Mouse (Mus musculus) intestine, postnatal 0 days (tissue): ENCODE data around the gene Rtp2. TPM values are rescaled to one million over a fixed set of nuclear protein-coding genes. Genes with fewer than 3 reads are reported as not detected.

Experiments used
- ATAC-seq: fragments of 200-750 bp; cut with Nextera tagmentation; 2 replicates; pipeline ENCODE4 v1.8.0; 2017; ENCODE audit warnings: mild to moderate bottlenecking, moderate TSS enrichment, moderate library complexity
- H3K27ac ChIP-seq: fragments of 300-500 bp; sonication (generic); 2 replicates; pipeline ENCODE4 v1.5.1; 2014; ENCODE audit warnings: mild to moderate bottlenecking, low read depth, low read length, moderate library complexity
- H3K27me3 ChIP-seq: fragments of 300-500 bp; sonication (generic); replicated peaks from 2 replicates; pipeline ENCODE4 v1.6.1; 2014; ENCODE audit warnings: low read length, mixed read lengths; ENCODE audit not compliant: control insufficient read depth, insufficient read depth
- H3K36me3 ChIP-seq: fragments of 300-500 bp; sonication (generic); 2 replicates; pipeline ENCODE4 v1.6.1; 2014; ENCODE audit warnings: mild to moderate bottlenecking, moderate library complexity; ENCODE audit not compliant: control insufficient read depth, insufficient read depth
- H3K4me1 ChIP-seq: fragments of 300-500 bp; sonication (generic); replicated peaks from 2 replicates; pipeline ENCODE4 v1.6.1; 2014; ENCODE audit warnings: antibody characterized with exemption, low read length, mixed read lengths; ENCODE audit not compliant: control insufficient read depth, insufficient read depth
- H3K4me2 ChIP-seq: fragments of 300-500 bp; sonication (generic); replicated peaks from 2 replicates; pipeline ENCODE4 v1.6.1; 2014; ENCODE audit warnings: low read depth, mild to moderate bottlenecking, moderate library complexity
- H3K4me3 ChIP-seq: fragments of 300-500 bp; sonication (generic); 2 replicates; pipeline ENCODE4 v1.5.1; 2014; ENCODE audit warnings: low read depth, low read length
- H3K9ac ChIP-seq: fragments of 300-500 bp; sonication (generic); 2 replicates; pipeline ENCODE4 v1.6.1; 2014; ENCODE audit warnings: mild to moderate bottlenecking, low read depth, low read length
- H3K9me3 ChIP-seq: fragments of 300-500 bp; sonication (generic); 2 replicates; pipeline ENCODE4 v1.6.1; 2016; ENCODE audit warnings: mixed run types; ENCODE audit not compliant: control insufficient read depth
- CTCF ChIP-seq: sonication (generic); IDR thresholded peaks from 2 replicates; pipeline ENCODE4 v1.5.1; 2016; ENCODE audit warnings: low read depth, mild to moderate bottlenecking, control low read depth, antibody characterized with exemption, moderate library complexity
- WGBS: fragments of 180-500 bp; shearing (Covaris S2); extraction: QIAGEN DNeasy Blood & Tissue Kit; methylation state at CpG from one replicate; pipeline ENCODE4 v1.1.7; 2014; 5-methylcytosine and 5-hydroxymethylcytosine counted together
- polyA plus RNA-seq: library from polyadenylated mRNA; unstranded; fragments of >200 nt; fragmentation: Nextera tagmentation; extraction: Ambion mirVana; gene quantifications from 2 replicates; pipeline ENCODE4 v1.2.1, GENCODE M21; 2015

Gene Rtp2
- polyA plus RNA-seq, 1 experiment from 2014 or later = not detected

GRCm38 (mm10) chr16:23953959-23954260, 21.7 kb upstream of the Rtp2 start:
- no peak for TF ChIP-seq CTCF
- ATAC-seq = no peak
- Histone ChIP-seq H3K9me3 (no peaks in the 10 kb centered on the region), H3K4me2 (no peak overlapping the region), H3K4me1 (no peaks in the 10 kb centered on the region), H3K27ac (no peak overlapping the region), H3K9ac (no peak overlapping the region), H3K27me3 (no peaks in the 10 kb centered on the region), H3K36me3 (no peaks in the 10 kb centered on the region), H3K4me3 (no peak overlapping the region)
- WGBS = 11% methylated on average over 1 of the region's 1 CpGs

- no peak overlapping the region for H3K4me2 ChIP-seq
- H3K9ac ChIP-seq = no peak overlapping the region
- 51% methylated on average over 11 of the region's 11 CpGs for WGBS
- no peak overlapping the region for H3K4me3 ChIP-seq
- peak; percentile 85 for TF ChIP-seq CTCF
- no peaks in the 10 kb centered on the region for H3K9me3 ChIP-seq
- H3K27me3 ChIP-seq = no peaks in the 10 kb centered on the region
- H3K36me3 ChIP-seq = no peaks in the 10 kb centered on the region
- no peak for ATAC-seq
- no peak overlapping the region for H3K27ac ChIP-seq
- H3K4me1 ChIP-seq = no peaks in the 10 kb centered on the region
Observed at GRCm38 (mm10) chr16:23953189-23953958, 21.2 kb upstream of the Rtp2 start.

GRCm38 (mm10) chr16:23952101-23952727, 20.0 kb upstream of the Rtp2 start:
- Histone ChIP-seq H3K9ac (no peak overlapping the region), H3K27me3 (no peaks in the 10 kb centered on the region), H3K4me3 (no peak overlapping the region), H3K4me2 (no peak overlapping the region), H3K4me1 (no peaks in the 10 kb centered on the region), H3K9me3 (no peaks in the 10 kb centered on the region), H3K36me3 (no peaks in the 10 kb centered on the region), H3K27ac (no peak overlapping the region)
- ATAC-seq = no peak
- no peak for TF ChIP-seq CTCF
- WGBS = 69% methylated on average over 4 of the region's 4 CpGs

DNA sequence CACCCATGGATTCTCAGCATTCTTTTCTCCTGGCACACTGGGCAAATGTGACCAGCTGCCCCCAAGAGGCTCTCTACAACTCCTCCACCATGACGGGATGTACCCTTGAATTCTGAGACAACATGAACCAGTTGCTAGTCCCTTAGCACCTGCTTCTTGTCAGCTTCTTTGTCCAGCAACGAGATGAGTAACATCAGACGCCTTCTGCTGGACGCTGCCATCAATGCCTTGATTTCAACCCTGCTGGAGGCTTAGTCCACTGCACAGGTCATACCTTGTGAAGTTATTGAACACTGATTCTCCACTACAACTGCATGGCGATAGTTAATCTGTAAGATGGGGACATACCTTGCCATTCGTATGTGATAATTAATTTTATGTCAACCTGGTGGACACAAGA, 15.5 kb upstream of the Rtp2 start:
- WGBS = 90% methylated on average over 6 of the region's 6 CpGs
- Histone ChIP-seq H3K9ac (no peak overlapping the region), H3K4me3 (no peak overlapping the region), H3K36me3 (no peaks in the 10 kb centered on the region), H3K27ac (no peak overlapping the region), H3K4me2 (no peak overlapping the region), H3K9me3 (no peaks in the 10 kb centered on the region), H3K4me1 (no peaks in the 10 kb centered on the region), H3K27me3 (no peaks in the 10 kb centered on the region)
- no peak for ATAC-seq
- TF ChIP-seq CTCF = no peak

GRCm38 (mm10) chr16:23944801-23945200, 12.6 kb upstream of the Rtp2 start:
- ATAC-seq = no peak
- TF ChIP-seq CTCF = no peak
- no peaks in the 10 kb centered on the region for H3K4me1 ChIP-seq
- 34% methylated on average over 3 of the region's 3 CpGs for WGBS
- no peak overlapping the region for H3K4me2 ChIP-seq
- H3K4me3 ChIP-seq = no peak overlapping the region
- H3K27me3 ChIP-seq = no peaks in the 10 kb centered on the region
- no peak overlapping the region for H3K9ac ChIP-seq
- H3K36me3 ChIP-seq = no peaks in the 10 kb centered on the region
- H3K9me3 ChIP-seq = no peaks in the 10 kb centered on the region
- no peak overlapping the region for H3K27ac ChIP-seq

GRCm38 (mm10) chr16:23934397-23934796, 2.2 kb upstream of the Rtp2 start:
- Histone ChIP-seq H3K4me2 (no peak overlapping the region), H3K9me3 (no peaks in the 10 kb centered on the region), H3K36me3 (no peaks in the 10 kb centered on the region), H3K27me3 (no peaks in the 10 kb centered on the region), H3K27ac (no peak overlapping the region), H3K9ac (no peak overlapping the region), H3K4me3 (no peak overlapping the region), H3K4me1 (no peaks in the 10 kb centered on the region)
- no peak for TF ChIP-seq CTCF
- WGBS = 27% methylated on average over 2 of the region's 2 CpGs
- ATAC-seq = no peak
